Mouse (Mus musculus): ENCODE measurements around the gene Mdm2. TPM values are rescaled to one million over a fixed set of nuclear protein-coding genes. Genes with fewer than 3 reads are reported as not detected.
"Not testable (repeated sequence)": the region's sequence is repeated elsewhere in the genome, so short reads cannot be mapped to it uniquely, and the experiment has no call there.

Gene Mdm2
- polyA plus RNA-seq, 1 experiment from 2014 or later, result 38.2 TPM

DNA sequence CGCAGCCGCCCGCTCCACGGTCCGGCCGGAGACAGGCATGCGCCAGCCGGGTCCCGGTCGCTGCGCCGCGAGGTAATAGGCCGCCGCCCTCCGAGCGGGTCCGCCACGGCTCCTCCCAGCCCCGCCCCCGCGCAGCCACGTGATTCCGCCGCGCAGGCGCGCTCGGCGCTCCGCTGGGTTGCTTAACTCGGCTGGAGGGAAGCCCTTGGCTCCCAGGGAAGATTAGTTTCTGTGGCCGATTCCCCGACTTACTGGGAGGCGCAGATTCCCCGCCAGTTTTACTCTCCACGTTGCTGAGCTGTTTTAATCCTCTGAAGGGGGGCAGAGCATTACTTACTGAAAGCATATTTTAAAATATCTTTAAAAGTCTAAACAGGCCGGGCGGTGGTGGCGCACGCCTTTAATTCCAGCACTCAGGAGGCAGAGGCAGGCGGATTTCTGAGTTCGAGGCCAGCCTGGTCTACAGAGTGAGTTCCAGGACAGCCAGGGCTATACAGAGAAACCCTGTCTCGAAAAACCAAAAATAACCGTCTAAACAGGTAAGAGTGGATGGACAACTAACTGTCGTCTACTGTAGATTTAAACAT is 35.8 kb upstream of the Mdm2 start, which contains the start of gene Slc35e3:
Slc35e3 (minus strand) TSS at position 69 of the 587 bp plus-strand sequence.
- H3K9ac ChIP-seq, result peak within 1 kb of the TSS; percentile 40
- H3K36me3 ChIP-seq, result peaks cover 23% of the 10 kb centered on the region
- H3K9me3 ChIP-seq, result no peaks in the 10 kb centered on the region
- H3K27me3 ChIP-seq (replicated peaks), result no peaks in the 10 kb centered on the region
- peak within 1 kb of the TSS; percentile 68 for H3K27ac ChIP-seq
- 0 out of 2 replicates have a peak, but pooled peaks cover 8% of the 10 kb centered on the region for H3K4me1 ChIP-seq
- H3K4me2 ChIP-seq, result peak within 1 kb of the TSS; percentile 75
- peak; percentile 96 for ATAC-seq (ENCODE audit: insufficient read depth, low FRiP score, low read depth)
- 13% methylated on average over 44 of the region's 46 CpGs for WGBS
- H3K4me3 ChIP-seq (replicated peaks), result peak within 1 kb of the TSS; percentile 50

DNA sequence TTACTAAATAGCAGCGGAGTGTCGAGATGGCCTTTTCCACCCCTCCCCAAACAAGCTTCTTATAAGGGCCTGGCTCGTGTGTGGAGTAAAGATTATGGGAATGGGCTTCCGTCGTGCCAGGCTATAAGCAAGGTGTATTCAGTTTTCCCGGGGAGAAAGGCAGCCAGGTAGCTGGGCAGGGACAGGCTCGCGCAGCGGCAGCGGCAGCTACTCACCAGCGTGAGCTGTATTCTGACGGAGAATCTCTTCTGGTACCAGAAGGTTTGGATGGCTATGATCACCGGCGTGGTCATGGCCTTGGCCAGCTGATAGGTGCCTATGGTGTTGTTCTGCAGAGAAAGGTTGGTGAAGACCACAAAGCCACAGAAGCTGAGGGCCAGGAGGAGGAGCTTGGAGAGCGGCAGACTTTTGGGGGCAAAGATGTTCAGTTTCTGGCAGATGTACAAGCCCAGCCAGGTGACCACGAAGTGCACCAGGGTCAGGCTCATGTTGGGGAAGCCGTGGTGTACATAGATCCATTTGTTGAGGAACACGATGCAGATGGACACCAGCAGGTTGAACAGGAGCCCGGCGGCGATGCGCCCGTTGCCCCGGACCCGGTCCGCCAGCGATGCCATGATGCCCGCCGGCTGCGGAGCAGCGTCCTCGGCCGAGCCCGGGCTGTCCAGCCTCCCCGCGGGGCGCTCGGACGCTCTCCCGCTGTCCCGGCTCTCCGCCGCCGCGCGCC is 35.2 kb upstream of the Mdm2 start:
- H3K4me1 ChIP-seq; H3K27me3 ChIP-seq (replicated peaks); H3K27ac ChIP-seq; H3K9me3 ChIP-seq: not testable (repeated sequence)
- H3K9ac ChIP-seq, result peak overlapping the region; percentile 40
- WGBS, result under 1% methylated on average over 16 of the region's 46 CpGs
- peak overlapping the region; percentile 75 for H3K4me2 ChIP-seq
- ATAC-seq (ENCODE audit: insufficient read depth, low FRiP score, low read depth), result peak; percentile 32; the same call in 1 of the 2 replicates
- H3K36me3 ChIP-seq, result peaks cover 17% of the 10 kb centered on the region
- peak overlapping the region; percentile 50 for H3K4me3 ChIP-seq (replicated peaks)

DNA sequence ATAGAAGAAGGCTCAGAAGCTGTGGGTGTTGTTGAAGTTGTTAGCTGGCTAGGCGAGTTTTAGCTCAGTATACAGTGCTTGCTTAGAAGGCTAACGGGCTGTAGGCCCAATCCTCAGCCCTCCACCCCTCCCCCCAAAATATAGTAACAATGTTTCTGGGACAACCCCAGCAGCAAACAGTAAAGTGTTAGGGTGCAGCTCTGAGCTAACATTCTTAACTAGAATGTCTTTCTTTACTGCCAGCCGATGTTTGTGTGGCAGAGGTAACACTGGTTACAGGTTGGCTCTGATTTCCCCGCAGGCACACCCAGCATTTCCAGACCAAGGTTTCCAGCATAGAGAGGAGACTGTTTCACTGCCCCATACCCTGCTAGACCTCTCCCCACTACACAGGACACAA is 33.4 kb upstream of the Mdm2 start:
- no peaks in the 10 kb centered on the region for H3K27me3 ChIP-seq (replicated peaks)
- 68% methylated on average over 4 of the region's 4 CpGs for WGBS
- H3K27ac ChIP-seq, result no peak overlapping the region
- 0 out of 2 replicates have a peak, but pooled peaks cover 10% of the 10 kb centered on the region for H3K4me1 ChIP-seq
- H3K4me2 ChIP-seq, result peak overlapping the region; percentile 75; the same call in 1 of the 2 replicates
- ATAC-seq (ENCODE audit: insufficient read depth, low FRiP score, low read depth), result no peak
- H3K9me3 ChIP-seq, result no peaks in the 10 kb centered on the region
- H3K9ac ChIP-seq, result no peak overlapping the region
- peaks cover 16% of the 10 kb centered on the region for H3K36me3 ChIP-seq
- no peak overlapping the region for H3K4me3 ChIP-seq (replicated peaks)

DNA sequence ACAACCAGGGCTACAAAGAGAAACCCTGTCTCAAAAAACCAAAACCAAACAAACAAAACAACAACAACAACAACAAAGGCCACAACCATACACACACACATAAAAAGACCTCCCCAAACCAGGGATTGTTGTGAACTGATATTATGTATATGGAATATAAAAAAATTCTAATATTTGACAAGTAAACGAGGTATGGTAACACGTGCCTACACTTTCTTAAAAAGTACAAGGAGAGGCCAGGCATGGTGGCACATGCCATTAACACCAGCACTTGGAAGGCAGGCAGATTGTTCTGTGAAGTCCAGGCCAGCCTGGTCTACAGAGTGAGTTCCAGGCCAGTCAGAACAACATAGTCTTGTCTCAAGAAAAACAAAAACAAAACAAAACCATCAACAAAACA is 32.6 kb upstream of the Mdm2 start:
- Histone ChIP-seq H3K4me3 (replicated peaks) (no peak overlapping the region), H3K4me1 (0 out of 2 replicates have a peak, but pooled peaks cover 10% of the 10 kb centered on the region), H3K4me2 (no peak overlapping the region), H3K27me3 (replicated peaks) (no peaks in the 10 kb centered on the region), H3K9me3 (no peaks in the 10 kb centered on the region), H3K27ac (no peak overlapping the region), H3K9ac (no peak overlapping the region), H3K36me3 (peaks cover 17% of the 10 kb centered on the region)
- no peak for ATAC-seq (ENCODE audit: insufficient read depth, low FRiP score, low read depth)
- WGBS, result 81% methylated on average over 2 of the region's 2 CpGs

DNA sequence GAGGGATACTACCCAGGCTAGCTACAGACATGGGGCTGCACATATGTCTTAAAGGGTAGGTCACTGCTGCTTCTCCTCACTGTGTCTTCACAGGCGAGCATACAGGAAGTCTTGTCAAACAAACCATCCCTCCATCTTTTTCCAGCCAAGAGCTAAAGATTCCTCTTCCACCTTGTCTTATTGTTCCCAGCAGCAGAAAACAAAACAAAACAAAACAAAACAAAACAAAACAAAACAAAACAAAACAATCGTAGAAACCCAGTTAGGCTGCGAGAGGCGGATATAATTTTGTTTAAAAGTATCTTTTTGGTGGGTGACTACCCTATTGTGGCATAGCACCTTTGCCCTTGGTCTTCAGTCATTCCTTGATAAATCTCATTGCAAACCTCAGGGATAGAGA is 32.1 kb upstream of the Mdm2 start:
- no peaks in the 10 kb centered on the region for H3K27me3 ChIP-seq (replicated peaks)
- 83% methylated on average over 4 of the region's 4 CpGs for WGBS
- H3K36me3 ChIP-seq, result peaks cover 17% of the 10 kb centered on the region
- H3K27ac ChIP-seq, result no peak overlapping the region
- H3K9me3 ChIP-seq, result no peaks in the 10 kb centered on the region
- H3K4me3 ChIP-seq (replicated peaks), result no peak overlapping the region
- no peak overlapping the region for H3K4me2 ChIP-seq
- no peak overlapping the region for H3K9ac ChIP-seq
- ATAC-seq (ENCODE audit: insufficient read depth, low FRiP score, low read depth), result no peak
- H3K4me1 ChIP-seq, result 0 out of 2 replicates have a peak, but pooled peaks cover 10% of the 10 kb centered on the region

DNA sequence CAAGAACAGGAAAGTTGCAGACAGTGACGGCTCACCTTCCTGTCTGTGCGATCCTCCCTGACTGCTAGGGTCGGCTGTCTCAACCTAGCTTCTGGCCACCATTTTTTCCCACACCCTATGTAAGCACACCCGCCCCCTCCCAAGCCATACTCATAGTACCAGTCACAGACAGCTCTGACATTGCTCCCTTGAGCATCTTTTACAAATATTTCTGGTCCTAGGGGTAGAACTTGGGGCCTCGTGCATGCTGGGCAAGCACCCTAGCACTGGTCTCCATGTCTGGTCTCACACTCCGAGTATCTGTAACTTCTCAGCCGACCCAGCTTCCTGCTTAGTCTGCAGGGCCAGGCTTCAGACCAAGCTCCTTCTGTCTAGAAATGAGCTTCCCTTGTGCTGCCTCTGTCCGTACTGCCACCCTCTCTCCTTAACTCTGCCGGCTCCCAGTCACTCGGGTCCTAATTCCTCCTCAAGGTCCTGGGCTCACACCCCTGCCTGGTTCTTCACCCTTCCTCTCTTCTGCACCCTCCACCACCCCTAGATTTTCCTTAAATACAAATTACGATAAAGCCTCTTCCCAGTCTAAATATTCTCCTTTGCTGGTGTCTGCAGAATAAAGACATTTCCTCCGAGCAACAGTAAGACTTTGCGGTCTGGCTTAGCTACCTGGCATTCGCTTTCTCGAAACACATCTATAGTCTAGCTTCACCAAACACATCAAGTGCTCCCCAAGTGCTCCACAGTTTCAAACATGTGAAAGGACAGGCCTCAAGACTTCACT is 31.3 kb upstream of the Mdm2 start:
- WGBS, result 80% methylated on average over 15 of the region's 15 CpGs
- H3K27ac ChIP-seq, result no peak overlapping the region
- ATAC-seq (ENCODE audit: insufficient read depth, low FRiP score, low read depth), result no peak

DNA sequence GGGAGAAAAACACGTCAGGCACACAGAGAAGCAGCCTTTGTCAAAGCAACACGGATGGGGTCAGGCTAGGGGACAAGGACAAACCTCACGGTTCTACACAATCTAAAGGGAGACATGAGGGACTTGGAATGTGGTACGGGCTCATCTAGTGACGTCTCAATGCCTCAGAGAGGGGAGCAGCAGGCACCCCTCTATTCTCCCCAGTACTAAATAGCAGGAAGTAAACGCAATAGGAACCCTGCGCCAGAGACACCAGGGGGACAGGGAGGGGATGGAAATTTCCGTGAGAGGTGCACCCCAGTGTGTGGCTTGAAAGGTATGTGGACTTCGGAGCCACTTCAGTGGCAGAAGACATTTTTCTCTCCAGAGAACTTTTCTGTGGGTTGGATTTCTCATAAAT is 30.4 kb upstream of the Mdm2 start:
- H3K27me3 ChIP-seq (replicated peaks), result no peaks in the 10 kb centered on the region
- ATAC-seq (ENCODE audit: insufficient read depth, low FRiP score, low read depth), result no peak
- H3K4me1 ChIP-seq, result 0 out of 2 replicates have a peak, but pooled peaks cover 10% of the 10 kb centered on the region
- H3K9me3 ChIP-seq, result no peaks in the 10 kb centered on the region
- H3K4me2 ChIP-seq, result no peak overlapping the region
- WGBS, result 85% methylated on average over 9 of the region's 9 CpGs
- H3K27ac ChIP-seq, result no peak overlapping the region
- H3K9ac ChIP-seq, result no peak overlapping the region
- peaks cover 17% of the 10 kb centered on the region for H3K36me3 ChIP-seq
- H3K4me3 ChIP-seq (replicated peaks), result no peak overlapping the region

More for the DNA sequence above, 31.3 kb upstream of the Mdm2 start:
- Histone ChIP-seq H3K36me3 (peaks cover 17% of the 10 kb centered on the region), H3K9ac (no peak overlapping the region), H3K9me3 (no peaks in the 10 kb centered on the region), H3K4me3 (replicated peaks) (no peak overlapping the region), H3K27me3 (replicated peaks) (no peaks in the 10 kb centered on the region), H3K4me2 (no peak overlapping the region), H3K4me1 (0 out of 2 replicates have a peak, but pooled peaks cover 10% of the 10 kb centered on the region)

DNA sequence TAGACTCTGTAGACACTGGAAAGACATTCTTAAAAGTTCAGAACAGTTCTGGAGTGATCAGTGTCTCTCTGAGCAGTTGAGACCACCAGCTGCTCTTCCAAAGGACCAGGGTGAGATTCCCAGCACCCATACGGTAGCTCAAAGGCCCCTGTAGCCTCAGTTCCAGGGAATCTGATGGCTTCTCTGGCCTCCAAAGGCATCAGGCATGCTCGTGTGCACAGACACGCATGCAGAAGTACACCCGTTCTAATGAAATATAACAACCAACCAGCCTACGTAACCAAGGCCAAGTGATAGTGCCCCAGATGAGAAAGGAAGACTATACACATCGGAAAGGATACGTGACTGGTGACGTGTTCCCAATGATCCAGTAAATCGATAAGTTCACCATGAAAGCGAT is 29.6 kb upstream of the Mdm2 start:
- no peak overlapping the region for H3K4me3 ChIP-seq (replicated peaks)
- 94% methylated on average over 10 of the region's 10 CpGs for WGBS
- no peak for ATAC-seq (ENCODE audit: insufficient read depth, low FRiP score, low read depth)
- H3K27ac ChIP-seq, result no peak overlapping the region
- H3K4me1 ChIP-seq, result 0 out of 2 replicates have a peak, but pooled peaks cover 7% of the 10 kb centered on the region
- H3K27me3 ChIP-seq (replicated peaks), result no peaks in the 10 kb centered on the region
- H3K4me2 ChIP-seq, result no peak overlapping the region
- H3K9ac ChIP-seq, result no peak overlapping the region
- H3K9me3 ChIP-seq, result no peaks in the 10 kb centered on the region
- peaks cover 17% of the 10 kb centered on the region for H3K36me3 ChIP-seq

DNA sequence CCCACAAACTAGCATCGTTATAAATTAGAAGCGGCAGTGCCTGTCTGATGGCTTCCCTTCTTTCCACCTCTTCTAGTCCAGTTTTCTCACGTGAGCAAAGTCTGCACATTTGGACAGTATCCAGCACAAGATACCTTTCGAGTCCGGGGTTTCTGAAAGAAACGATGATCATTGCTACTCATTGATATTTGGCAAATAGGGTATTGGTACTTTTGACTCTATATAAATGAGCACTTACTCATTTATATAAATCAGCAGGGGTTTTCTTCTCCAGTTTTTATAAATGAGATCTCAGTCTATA is 29.0 kb upstream of the Mdm2 start:
- no peak overlapping the region for H3K27ac ChIP-seq
- peaks cover 17% of the 10 kb centered on the region for H3K36me3 ChIP-seq
- H3K27me3 ChIP-seq (replicated peaks), result no peaks in the 10 kb centered on the region
- H3K4me2 ChIP-seq, result no peak overlapping the region
- 95% methylated on average over 6 of the region's 6 CpGs for WGBS
- H3K9me3 ChIP-seq, result no peaks in the 10 kb centered on the region
- 0 out of 2 replicates have a peak, but pooled peaks cover 7% of the 10 kb centered on the region for H3K4me1 ChIP-seq
- ATAC-seq (ENCODE audit: insufficient read depth, low FRiP score, low read depth), result no peak
- no peak overlapping the region for H3K9ac ChIP-seq
- H3K4me3 ChIP-seq (replicated peaks), result no peak overlapping the region

DNA sequence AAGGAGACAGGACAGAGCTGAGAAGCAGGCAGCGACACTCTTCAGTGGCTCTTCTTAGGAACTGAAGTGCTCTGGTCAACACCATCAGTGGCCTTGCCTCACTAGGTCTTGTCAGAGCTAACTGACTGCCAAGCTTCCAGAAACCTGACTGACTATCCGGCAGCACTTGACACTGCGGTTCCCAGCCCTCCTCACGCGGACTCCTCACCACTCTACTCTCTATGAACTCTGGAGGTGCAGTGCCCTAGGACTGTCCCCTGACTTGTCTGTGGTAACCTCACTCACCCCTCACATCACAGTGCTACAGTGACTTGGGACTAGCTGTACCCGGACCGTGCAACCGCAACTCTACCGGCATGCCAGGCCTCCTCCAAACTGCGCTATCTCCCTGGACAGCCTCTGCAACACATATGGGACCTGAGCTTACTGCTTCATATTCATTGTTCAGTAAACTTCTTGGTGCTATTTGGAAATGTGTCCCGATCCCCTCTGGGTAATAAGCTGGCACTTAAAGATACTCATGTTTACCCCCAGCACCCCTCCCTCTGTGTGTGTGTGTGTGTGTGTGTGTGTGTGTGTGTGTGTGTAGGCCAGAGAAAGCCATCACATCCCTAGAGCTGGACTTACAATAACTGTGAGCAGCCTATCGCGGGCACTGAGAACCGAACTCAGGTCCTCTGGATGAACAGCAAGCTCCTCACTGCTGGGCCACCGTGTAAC is 28.5 kb upstream of the Mdm2 start:
- Histone ChIP-seq H3K4me1 (0 out of 2 replicates have a peak, but pooled peaks cover 4% of the 10 kb centered on the region), H3K36me3 (peaks cover 17% of the 10 kb centered on the region), H3K4me3 (replicated peaks) (no peak overlapping the region), H3K27me3 (replicated peaks) (no peaks in the 10 kb centered on the region), H3K4me2 (no peak overlapping the region), H3K9ac (no peak overlapping the region), H3K27ac (no peak overlapping the region), H3K9me3 (no peaks in the 10 kb centered on the region)
- WGBS, result 95% methylated on average over 15 of the region's 15 CpGs
- no peak for ATAC-seq (ENCODE audit: insufficient read depth, low FRiP score, low read depth)

DNA sequence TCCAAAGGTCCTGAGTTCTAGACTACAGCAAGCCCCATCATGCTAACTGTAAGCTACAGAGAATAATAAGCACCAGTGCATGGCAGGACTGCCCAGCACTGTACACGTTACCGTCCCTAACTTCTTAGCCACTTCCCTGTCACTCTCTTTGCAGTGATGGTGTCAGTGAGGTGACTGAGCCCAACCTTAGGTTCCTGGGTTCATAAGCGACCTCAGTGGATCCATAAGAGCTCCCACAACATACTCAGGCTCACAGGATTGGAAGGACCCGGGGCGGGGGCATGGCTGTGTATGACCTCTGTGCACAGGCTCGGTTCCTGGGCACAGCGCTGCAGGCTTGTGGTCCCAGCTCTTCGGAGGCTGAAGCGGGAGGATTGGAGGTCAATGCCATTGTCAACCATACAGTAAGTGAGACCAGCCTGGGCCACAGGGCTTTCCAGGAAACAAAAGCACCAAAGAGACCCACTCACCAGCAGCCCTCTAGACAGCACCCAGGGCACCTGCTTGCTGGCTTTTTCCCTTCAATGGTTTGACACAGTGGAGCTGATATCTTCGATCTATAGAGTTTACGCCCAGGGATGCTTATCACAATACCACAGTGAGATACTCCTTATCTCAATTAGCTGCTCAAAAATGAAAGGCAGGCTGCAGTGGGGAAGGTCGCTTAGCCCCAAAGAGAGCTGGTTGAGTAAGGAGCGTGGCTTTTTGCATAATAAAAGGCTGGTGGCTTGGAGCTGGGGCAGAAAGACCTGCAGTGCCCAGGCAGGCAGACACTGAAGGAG is 27.8 kb upstream of the Mdm2 start:
- Histone ChIP-seq H3K4me1 (0 out of 2 replicates have a peak, but pooled peaks cover 2% of the 10 kb centered on the region), H3K9ac (no peak overlapping the region), H3K36me3 (peaks cover 14% of the 10 kb centered on the region), H3K4me3 (replicated peaks) (no peak overlapping the region), H3K27me3 (replicated peaks) (no peaks in the 10 kb centered on the region), H3K27ac (no peak overlapping the region), H3K9me3 (no peaks in the 10 kb centered on the region), H3K4me2 (no peak overlapping the region)
- ATAC-seq (ENCODE audit: insufficient read depth, low FRiP score, low read depth), result no peak
- 89% methylated on average over 13 of the region's 13 CpGs for WGBS
